Mouse (Mus musculus): ENCODE data around the gene Adora3. TPM values are rescaled to one million over a fixed set of nuclear protein-coding genes. Genes with fewer than 3 reads are reported as not detected.
A peak's percentile ranks its signal among the peaks of the same experiment; 100 is the strongest.
"Not testable (repeated sequence)": the region's sequence is repeated elsewhere in the genome, so short reads cannot be mapped to it uniquely, and the experiment has no call there.

The Adora3 gene
- total RNA-seq, 4 experiments from 2014 or later = 1.3 to 2.5 (median 1.6) TPM

DNA sequence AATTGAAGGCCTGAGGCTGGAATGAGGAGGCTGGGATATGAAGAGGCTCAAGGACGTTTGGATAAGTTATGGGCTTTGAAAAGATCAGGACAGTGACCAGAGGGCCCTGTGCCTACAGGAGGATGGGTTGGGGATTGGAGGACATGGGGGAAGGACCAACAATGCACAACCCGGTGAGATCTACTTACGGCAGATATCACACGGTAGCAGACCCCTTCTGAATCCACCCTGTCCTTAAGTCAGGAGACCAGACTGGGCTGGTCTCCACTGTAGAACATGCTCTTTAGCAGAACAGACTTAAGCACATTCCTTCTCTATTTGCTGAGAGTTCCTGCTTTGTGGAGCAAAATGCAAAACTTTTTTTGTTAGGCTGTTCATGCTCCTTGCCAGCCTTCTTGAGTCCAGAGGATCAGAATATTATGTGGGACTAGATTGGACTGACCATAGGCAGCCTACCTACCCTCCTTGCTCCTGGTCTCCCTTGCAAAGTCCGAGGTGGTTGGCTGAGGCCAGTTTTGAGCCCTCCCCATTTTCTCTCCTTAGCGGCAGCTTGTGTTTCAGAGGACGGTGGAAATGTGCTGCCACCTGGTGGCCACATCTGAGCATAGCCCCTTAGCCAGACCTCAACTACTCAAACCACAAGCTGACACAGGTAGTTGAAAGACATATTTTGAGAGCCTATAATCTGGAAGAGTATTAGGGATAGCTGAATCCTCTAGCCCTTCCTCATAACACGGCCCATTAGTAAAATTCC is 28.9 kb downstream of the Adora3 start:
- peak; percentile 46 to 72 for DNase-seq (ENCODE audit: low spot score in 2 of 2)

DNA sequence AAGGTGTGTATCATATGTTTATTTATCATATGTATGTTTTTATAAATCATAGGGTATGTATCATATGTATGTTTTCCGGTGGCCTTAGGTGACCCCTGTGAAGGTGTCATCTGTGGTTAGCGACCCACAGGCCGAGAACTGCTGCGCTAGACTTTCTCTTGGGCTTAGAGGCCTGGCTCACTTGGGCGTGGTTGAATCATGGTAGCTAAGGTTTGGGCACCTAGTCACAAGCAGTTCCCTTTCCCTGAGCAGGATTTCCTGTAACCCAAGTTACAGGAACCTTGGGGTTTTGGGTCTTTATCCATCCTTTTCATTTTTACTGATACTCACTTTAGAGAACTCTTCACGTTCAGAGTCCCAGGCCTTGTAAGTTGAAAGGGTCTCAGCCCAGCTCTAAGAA is 29.6 kb downstream of the Adora3 start:
- DNase-seq (ENCODE audit: low spot score in 2 of 2) = no peak

DNA sequence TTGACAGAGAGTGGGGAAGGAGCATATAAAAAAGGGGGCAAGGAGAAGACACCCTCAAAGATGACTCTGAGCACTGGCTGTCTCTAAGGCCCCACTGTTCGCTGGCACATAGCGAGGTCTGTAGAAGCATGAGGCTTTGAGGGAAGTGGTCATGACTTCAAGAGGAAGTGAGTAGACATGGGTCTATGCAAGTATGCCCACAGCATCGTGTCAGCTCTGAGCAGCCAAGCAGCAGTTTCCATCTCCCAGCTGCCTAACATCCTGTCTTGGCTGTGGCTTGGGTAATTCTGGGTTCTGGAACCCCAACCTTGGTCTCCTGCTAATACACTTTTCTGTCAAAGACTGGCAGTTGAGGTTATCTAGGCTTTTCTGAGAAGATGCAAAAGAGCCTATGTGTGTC is 30.1 kb downstream of the Adora3 start:
- DNase-seq (ENCODE audit: low spot score in 2 of 2) = no peak

DNA sequence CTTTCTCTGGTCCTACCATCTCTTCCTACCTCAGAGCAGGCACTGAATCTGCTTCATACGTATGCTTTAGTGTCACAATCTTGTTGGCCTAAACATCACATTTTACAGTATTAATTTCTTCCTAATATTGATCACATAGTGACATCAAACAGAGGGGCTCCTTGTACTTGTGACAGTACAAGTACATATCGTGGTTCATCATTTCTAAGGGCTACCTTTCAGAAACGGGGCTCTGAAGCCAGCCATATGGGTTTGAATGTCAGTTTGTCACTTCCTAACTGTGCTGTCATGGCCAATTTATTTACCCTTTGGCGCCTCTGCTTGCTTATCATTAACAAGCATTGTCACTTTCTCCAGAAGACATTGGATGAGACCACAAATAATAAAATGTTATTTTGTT is 30.8 kb downstream of the Adora3 start:
- DNase-seq (ENCODE audit: low spot score in 2 of 2) = no peak

DNA sequence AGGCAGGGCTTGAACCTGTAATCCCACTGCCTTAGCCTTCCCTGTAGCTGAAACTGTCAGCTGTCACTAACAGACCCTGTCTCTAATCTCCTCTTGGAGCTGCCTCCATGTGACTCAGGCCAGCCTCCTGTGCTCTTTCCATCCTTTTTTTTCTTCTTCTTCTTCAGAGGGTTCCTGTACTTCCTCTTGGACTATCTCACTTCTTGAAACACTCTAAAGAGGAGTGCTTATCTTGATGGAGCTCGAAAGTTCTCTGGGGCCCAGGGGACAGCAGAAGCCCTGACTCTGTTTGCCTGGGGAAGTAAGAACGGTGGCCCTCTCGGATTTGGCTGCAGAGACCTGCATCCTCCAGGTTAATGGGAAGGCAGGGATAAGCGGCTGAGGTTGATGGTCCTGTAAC is 33.6 kb downstream of the Adora3 start:
- no peak for DNase-seq (ENCODE audit: low spot score in 2 of 2)

DNA sequence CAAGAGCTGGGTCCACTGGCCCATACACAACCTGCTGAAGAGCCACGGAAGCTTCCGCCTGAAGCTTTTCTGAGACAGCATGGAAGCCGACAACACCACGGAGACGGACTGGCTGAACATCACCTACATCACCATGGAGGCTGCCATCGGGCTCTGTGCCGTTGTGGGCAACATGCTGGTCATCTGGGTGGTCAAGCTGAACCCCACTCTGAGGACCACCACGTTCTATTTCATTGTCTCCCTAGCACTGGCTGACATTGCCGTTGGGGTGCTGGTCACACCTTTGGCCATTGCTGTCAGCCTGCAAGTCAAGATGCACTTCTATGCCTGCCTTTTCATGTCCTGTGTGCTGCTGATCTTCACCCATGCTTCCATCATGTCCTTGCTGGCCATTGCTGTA is 34.1 kb downstream of the Adora3 start:
- DNase-seq (ENCODE audit: low spot score in 2 of 2) = no peak

DNA sequence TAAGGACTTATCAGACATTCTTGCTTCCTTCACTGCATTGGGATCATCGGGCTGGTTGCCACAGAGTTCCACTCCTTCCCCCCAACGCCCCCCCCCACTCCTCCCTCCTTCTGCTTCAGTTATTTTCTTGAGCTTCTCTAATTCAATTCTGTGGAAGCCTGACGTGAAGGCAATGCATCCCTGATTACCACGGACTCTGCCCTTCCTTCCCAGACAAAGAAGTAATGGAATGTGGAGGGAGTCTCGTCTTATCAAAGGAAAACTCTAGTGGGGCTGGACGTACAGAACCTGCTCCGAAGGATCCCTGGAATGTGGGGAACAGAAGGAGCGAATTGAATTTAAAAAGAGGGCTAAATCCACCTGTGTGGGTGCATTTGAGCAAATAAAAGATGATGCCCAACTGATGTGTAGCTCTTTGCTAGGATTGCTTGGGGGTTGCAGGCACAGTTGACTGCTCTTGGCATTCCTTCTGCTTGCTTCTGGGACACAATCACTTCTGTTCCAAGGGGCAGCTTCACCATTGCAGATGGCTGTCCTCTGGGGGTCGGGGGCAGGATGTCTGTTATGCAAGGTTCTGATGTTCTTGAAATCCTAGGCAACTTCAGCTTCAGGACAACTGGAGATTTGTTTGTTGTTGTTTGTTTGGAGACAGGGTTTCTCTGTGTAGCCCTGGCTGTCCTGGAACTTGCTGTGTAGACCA is 37.4 kb downstream of the Adora3 start:
- DNase-seq (ENCODE audit: low spot score in 2 of 2) = no peak

DNA sequence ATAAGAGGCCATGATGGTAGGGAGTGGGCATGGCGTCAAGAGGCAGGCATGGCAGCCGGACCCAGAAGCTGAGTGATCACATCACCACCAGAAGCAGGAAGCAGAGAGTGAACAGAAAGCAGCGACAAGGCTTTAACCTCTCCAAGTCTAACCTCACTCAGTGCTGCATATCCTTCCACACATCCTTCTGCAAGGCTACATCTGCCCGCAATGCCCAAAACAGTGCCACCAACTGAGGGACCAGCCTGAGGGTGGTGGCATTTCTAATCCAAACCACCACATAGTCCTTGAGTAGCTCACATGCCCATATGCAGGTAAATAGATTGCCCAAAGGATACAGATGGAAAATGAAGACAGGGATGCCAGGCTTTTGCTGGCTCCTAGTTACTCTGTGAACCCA is 38.3 kb downstream of the Adora3 start:
- no peak for DNase-seq (ENCODE audit: low spot score in 2 of 2)

DNA sequence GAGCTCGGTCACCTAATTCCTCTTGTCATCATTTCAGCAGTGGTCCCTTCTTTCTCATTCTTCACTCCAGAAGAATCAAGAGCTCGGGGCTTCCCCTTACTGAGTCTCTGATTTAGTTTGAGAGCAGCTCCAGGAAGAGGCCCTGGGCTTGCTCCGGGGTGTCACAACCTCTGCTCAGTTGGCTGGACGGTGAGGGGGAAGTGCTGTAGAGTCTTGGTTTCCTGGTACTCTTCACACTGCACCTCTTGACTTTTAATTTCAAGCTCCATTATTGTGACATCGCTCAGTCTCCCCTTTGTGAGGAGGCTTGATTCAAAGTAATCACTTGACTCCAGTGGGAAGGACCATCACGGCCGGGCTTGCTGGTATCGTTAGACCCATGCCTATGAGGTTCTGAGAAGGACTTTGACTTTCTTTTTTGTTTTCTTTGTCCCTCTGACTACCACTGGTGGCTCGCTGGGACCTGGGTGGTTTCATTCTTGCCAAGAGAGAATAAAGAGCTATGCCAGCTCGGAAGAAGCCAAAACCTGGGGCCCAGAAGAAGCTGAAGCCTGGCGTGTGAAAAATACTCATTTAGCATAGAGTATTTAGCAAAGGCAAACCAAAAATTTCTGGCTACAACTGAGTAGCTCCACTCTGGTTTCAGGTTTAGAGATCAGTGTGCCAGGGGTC is 40.0 kb downstream of the Adora3 start:
- no peak for DNase-seq (ENCODE audit: low spot score in 2 of 2)

DNA sequence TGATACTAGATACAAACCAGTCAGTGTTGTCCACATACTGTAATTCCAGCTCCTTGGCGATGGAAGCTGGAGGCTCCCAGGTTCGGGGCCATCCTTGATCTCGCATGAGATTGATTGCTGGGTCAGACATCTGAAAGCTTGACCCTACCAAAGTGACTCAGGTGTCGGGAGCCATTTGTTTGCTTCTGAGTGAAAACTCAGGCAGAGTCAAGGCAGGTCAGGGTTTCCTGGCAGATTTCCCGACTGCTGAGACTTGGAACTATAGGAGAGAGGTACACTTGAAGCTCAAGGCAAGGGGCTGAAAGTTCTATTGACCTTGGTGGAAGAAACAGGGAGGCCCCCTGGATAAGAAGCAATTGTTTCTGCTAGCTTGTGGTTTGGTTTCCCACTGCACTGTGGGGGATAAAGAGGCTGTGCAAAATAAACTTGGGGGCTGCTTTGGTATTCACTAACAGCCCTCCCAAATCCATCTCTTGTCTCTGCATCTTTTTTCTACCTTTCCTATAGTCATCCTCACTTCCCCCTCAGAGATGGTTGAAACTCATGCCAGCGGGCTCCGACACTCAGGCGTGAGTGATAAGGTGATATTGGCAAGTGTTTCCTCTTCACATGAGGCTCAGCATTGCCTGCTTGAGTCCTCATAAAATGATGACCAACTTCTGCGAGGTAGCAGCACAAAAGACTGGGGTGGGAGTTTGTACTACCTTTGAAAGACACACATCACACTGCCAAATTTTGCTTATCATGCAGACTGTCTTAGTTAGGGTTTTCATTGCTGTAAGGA is 41.6 kb downstream of the Adora3 start:
- no peak for DNase-seq (ENCODE audit: low spot score in 2 of 2)

DNA sequence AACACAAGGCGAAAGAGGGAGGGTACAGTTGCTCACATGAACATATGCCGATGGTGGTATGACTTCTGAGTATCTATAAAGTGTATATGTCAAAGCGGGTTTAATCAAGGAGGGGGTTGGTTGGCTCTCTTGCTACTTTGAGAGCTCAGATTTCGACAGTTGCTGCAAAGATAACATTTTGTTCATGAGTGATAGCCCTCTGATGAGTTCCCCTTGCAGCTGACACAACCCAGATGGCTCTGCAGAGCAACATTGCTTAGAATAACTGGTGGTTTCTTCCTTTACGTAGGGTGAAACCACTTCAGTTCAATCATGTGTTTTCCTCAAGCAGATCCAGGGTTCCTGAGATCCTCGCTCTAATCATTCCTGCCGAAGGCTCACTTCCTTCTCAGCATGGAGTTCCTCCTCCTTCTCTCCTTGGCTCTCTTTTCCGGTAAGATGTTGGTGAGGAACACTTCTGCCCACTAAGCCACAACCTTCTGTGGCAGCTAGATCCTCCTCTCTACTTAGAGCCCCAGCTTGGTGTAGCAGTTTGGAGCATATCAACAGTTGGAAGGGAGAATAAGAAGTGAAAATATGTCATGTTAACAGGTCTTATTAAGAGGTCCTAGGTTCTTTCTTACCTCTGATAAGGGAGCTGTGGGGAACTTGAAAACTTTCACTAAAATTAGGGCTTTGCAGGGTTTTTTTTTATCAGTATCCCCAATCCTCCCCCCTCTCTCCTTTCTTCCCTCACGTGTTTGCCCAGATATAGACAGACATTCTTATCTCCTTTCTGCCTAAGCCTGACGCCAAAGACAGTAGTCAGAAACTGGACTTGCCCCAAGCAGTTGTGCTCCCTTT is 43.4 kb downstream of the Adora3 start:
- DNase-seq (ENCODE audit: low spot score in 2 of 2) = no peak

DNA sequence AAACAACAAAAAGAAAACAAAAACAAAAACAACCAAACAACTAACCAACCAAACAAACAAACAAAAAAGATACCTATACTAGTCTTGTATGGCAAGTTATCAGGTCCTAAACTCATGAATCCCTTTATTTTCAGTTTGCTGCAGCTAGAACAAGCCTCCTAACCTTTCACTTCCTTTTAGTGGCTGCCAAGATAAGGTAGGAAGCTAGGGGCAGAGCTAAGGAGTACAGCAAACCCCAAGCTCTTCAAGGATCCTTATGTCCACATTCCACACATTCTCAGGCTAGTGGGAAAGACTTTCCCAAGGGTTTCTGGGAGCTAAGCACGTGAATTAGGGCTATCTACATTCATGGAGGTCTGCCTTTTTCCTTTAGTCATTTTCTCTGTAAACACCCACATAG is 44.6 kb downstream of the Adora3 start:
- no peak for DNase-seq (ENCODE audit: low spot score in 2 of 2)

DNA sequence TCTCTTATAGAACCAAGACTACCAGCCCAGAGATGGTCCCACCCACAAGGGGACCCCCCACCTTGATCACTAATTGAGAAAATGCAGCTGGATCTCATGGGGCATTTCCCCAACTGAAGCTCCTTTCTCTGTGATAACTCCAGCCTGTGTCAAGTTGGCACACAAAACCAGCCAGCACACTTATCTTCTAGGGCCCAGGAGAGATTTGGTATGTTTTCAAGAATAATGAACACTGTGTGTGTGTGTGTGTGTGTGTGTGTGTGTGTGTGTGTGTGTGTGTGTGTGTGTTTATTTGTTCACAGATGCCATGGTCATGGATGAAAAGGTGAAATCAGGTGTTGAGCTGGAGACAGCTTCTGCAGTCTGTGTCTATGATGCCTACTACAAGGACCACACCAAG is 45.8 kb downstream of the Adora3 start:
- not testable (repeated sequence) for DNase-seq (ENCODE audit: low spot score in 2 of 2)

DNA sequence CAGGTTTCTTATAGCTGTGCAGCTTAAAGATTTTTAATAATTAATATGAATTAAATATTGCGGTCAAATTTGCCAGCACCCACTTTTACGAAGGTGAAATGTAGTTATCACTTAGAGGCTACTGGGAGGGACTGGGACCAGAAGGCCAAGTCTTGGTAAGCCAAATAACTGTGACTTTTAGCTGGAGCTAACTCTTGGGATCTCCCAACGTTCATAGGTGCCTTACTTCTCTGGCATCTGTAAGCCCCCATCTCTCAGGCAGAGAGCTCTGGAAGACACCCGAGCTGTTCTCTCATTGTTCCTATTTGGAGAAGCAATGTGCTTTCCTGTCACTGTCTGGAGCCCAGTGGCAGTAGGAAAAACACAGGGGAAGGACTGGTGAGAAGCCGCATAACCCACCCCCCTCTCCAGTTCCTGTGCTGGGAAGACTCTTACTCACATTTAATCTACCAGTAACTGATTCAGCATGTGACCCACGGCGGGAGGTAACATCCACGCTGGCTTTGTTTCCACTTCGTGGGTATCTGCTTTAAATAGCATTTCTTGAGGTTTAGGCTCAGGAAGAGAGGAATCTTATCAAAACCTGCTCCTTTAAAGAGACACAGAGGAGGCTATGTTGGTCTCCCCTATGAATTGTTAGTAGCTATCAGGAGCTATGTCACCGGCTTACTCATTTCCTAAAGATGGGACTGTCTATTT is 47.1 kb downstream of the Adora3 start:
- DNase-seq (ENCODE audit: low spot score in 2 of 2) = no peak

DNA sequence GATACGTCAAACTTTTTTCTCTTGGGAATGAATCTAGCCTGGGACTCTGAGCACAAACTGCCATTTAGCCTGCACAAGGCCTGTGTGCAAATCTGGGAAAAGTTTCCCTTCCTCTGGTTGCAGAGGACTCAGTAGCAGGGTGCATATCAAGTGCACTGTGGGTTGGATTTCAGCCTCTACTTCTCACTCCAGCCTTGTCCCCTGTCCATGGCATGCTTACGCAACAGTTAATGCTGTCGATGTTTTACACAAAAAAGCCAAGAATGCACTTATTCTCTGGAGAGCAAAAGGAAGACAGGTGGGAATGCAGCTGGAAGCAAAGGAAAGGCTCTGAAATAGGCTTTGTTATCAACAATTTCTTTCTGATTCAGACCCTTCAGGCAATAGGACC is 47.7 kb downstream of the Adora3 start:
- DNase-seq (ENCODE audit: low spot score in 2 of 2) = no peak

DNA sequence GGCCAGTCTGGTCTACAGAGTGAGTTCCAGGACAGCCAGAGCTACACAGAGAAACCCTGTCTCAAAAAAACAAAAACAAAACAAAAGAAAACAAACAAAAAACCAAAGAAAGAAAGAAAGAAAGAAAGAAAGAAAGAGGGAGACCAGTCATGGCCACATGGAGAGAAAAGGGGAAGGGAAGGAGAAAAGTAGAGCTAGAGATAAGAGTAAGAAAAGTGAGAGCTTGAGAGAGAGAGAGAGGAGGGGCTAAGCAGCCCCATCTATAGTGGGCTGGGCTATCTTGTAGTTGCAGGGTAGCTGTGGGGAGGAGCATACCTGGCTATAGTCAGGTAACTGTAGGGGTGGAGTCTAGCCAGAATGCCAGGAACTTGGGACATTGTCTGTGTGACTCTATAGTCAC is 50.1 kb downstream of the Adora3 start:
- DNase-seq (ENCODE audit: low spot score in 2 of 2) = not testable (repeated sequence)

DNA sequence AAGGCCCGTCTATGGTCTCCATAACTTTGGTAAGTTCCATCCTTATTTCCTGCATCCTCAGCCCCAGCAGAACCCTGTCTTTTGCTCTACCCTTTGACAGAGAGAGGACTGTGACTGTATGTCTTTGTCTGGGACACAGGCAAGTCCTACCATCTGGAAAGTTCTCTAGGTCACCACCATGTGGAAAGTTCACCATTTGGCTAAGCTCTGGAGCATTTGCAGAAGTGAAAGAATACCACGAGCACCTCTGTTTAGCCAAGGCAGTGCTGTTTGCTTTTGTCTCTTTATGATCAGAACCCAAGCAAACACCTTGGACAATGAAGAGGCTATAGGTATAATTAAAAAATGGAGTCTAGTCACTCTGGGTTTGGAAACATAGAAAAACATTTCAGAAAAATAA is 51.3 kb downstream of the Adora3 start:
- no peak for DNase-seq (ENCODE audit: low spot score in 2 of 2)

DNA sequence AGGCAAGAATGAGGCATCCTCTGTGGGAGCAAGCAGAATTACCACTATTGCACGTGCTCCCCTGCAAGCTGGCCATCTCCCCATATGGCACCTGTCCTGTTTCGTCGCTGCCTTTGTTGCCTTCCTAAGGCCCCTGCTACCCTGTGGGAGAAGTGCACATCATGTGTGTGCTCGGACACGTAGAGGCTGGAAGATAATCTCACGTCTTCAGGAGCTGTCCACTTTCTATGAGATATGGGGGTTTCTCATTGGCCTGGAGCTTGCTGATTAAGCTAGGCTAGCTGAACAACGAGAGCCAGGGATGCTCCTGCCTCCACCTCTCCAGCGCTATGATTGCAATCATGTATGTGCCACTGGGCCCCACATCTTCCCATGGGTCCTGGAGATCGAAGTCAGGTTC is 54.0 kb downstream of the Adora3 start:
- no peak for DNase-seq (ENCODE audit: low spot score in 2 of 2)

DNA sequence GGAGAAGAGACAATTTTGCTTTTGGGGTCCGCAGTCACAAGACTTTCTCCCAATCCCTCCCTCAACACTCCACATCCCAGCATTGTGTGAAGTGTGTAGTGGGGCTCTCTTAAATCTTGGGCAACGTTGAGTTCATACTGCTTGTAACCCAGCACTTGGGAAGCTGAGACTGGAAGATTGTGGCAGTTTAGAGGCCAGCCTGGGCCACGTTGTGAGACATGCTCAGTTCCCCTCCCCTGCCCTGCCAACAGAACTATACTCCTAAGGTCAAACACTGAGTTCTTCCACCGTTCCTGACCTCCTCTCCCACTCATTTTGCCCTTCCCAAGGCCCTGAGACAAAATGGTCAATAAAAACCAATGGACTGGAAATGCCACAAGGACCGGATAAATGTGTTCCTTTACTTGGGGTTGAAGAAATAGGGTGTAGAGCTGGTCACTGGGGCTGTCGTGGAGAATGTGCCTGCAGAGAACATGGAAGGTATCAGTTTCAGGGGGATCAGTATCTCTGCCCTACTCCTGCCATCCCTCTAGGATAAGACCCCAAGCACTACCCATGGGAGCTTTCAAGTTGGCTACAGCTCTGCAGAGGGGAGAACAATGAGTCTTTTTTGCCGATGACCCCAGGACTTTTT is 57.0 kb downstream of the Adora3 start:
- DNase-seq (ENCODE audit: low spot score in 2 of 2) = no peak

DNA sequence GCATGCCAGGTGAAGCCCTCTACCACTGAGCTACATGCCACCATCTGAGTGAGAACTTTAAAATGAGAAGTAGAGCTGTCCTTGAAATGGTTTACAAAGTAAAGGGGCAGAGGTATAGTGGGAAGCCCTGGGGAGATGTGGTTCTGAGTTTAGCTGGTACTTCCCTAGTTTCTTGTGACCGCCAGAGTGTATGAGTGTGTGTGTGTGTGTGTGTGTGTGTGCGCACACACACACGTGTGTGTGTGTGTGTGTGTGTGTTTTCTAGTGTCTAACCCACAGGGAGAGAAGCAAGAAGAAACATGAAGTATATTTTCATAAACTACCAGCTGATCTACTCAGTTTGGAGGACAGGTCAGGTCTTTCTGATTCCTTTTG is 57.5 kb downstream of the Adora3 start:
- no peak for DNase-seq (ENCODE audit: low spot score in 2 of 2)

Data from left cerebral cortex, adult 8-10 months (tissue).